Mouse (Mus musculus): ENCODE measurements around the gene Etaa1.
"Not testable (repeated sequence)": the region's sequence is repeated elsewhere in the genome, so short reads cannot be mapped to it uniquely, and the experiment has no call there.

Etaa1 gene

GRCm38 (mm10) chr11:17953231-17954134 is at the start of gene Etaa1:
Etaa1 (minus strand) TSS chr11:17953875.
- no peaks in the 10 kb centered on the region for H3K27me3 ChIP-seq (ENCODE audit: control insufficient read depth, insufficient read depth, low read length, poor library complexity, severe bottlenecking)
- H3K36me3 ChIP-seq (ENCODE audit: control insufficient read depth, insufficient read depth, low read length, poor library complexity, severe bottlenecking) = no peaks in the 10 kb centered on the region
- DNase-seq (ENCODE audit: low read depth, low spot score) = peak; percentile 94

GRCm38 (mm10) chr11:17994151-17994550 is 40.5 kb upstream of the Etaa1 start:
- Histone ChIP-seq H3K27me3 (ENCODE audit: control insufficient read depth, insufficient read depth, low read length, poor library complexity, severe bottlenecking) (no peaks in the 10 kb centered on the region), H3K36me3 (ENCODE audit: control insufficient read depth, insufficient read depth, low read length, poor library complexity, severe bottlenecking) (no peaks in the 10 kb centered on the region)
- no peak for DNase-seq (ENCODE audit: low read depth, low spot score)

- Histone ChIP-seq H3K27me3 (ENCODE audit: control insufficient read depth, insufficient read depth, low read length, poor library complexity, severe bottlenecking) (no peaks in the 10 kb centered on the region), H3K36me3 (ENCODE audit: control insufficient read depth, insufficient read depth, low read length, poor library complexity, severe bottlenecking) (no peaks in the 10 kb centered on the region)
- no peak for DNase-seq (ENCODE audit: low read depth, low spot score)
Observed at GRCm38 (mm10) chr11:17992311-17992710, 38.6 kb upstream of the Etaa1 start.

GRCm38 (mm10) chr11:17983331-17983730 is 29.7 kb upstream of the Etaa1 start:
- DNase-seq (ENCODE audit: low read depth, low spot score) = no peak
- H3K36me3 ChIP-seq (ENCODE audit: control insufficient read depth, insufficient read depth, low read length, poor library complexity, severe bottlenecking) = no peaks in the 10 kb centered on the region
- H3K27me3 ChIP-seq (ENCODE audit: control insufficient read depth, insufficient read depth, low read length, poor library complexity, severe bottlenecking) = no peaks in the 10 kb centered on the region

- H3K36me3 ChIP-seq (ENCODE audit: control insufficient read depth, insufficient read depth, low read length, poor library complexity, severe bottlenecking) = no peaks in the 10 kb centered on the region
- no peak for DNase-seq (ENCODE audit: low read depth, low spot score)
- no peaks in the 10 kb centered on the region for H3K27me3 ChIP-seq (ENCODE audit: control insufficient read depth, insufficient read depth, low read length, poor library complexity, severe bottlenecking)
Observed at GRCm38 (mm10) chr11:17981246-17981645, 27.6 kb upstream of the Etaa1 start.

GRCm38 (mm10) chr11:17975581-17975980 is 21.9 kb upstream of the Etaa1 start:
- H3K36me3 ChIP-seq (ENCODE audit: control insufficient read depth, insufficient read depth, low read length, poor library complexity, severe bottlenecking) = no peaks in the 10 kb centered on the region
- DNase-seq (ENCODE audit: low read depth, low spot score) = no peak
- H3K27me3 ChIP-seq (ENCODE audit: control insufficient read depth, insufficient read depth, low read length, poor library complexity, severe bottlenecking) = no peaks in the 10 kb centered on the region

- DNase-seq (ENCODE audit: low read depth, low spot score) = peak; percentile 19
- Histone ChIP-seq H3K36me3 (ENCODE audit: control insufficient read depth, insufficient read depth, low read length, poor library complexity, severe bottlenecking) (no peaks in the 10 kb centered on the region), H3K27me3 (ENCODE audit: control insufficient read depth, insufficient read depth, low read length, poor library complexity, severe bottlenecking) (no peaks in the 10 kb centered on the region)
Observed at GRCm38 (mm10) chr11:17952791-17953190, 884 bp downstream of the Etaa1 start.

- Histone ChIP-seq H3K36me3 (ENCODE audit: control insufficient read depth, insufficient read depth, low read length, poor library complexity, severe bottlenecking) (0 out of 2 replicates have a peak, but pooled peaks cover 1% of the 10 kb centered on the region), H3K27me3 (ENCODE audit: control insufficient read depth, insufficient read depth, low read length, poor library complexity, severe bottlenecking) (no peaks in the 10 kb centered on the region)
- DNase-seq (ENCODE audit: low read depth, low spot score) = no peak
Observed at GRCm38 (mm10) chr11:17951336-17951735, 2.3 kb downstream of the Etaa1 start.

- DNase-seq (ENCODE audit: low read depth, low spot score) = no peak
- Histone ChIP-seq H3K27me3 (ENCODE audit: control insufficient read depth, insufficient read depth, low read length, poor library complexity, severe bottlenecking) (no peaks in the 10 kb centered on the region), H3K36me3 (ENCODE audit: control insufficient read depth, insufficient read depth, low read length, poor library complexity, severe bottlenecking) (no peaks in the 10 kb centered on the region)
Observed at GRCm38 (mm10) chr11:17939168-17939567, 14.5 kb downstream of the Etaa1 start.

GRCm38 (mm10) chr11:17937931-17938330 is 15.7 kb downstream of the Etaa1 start:
- no peaks in the 10 kb centered on the region for H3K36me3 ChIP-seq (ENCODE audit: control insufficient read depth, insufficient read depth, low read length, poor library complexity, severe bottlenecking)
- no peaks in the 10 kb centered on the region for H3K27me3 ChIP-seq (ENCODE audit: control insufficient read depth, insufficient read depth, low read length, poor library complexity, severe bottlenecking)
- DNase-seq (ENCODE audit: low read depth, low spot score) = no peak

GRCm38 (mm10) chr11:17917905-17918304 is 35.8 kb downstream of the Etaa1 start:
- Histone ChIP-seq H3K36me3 (ENCODE audit: control insufficient read depth, insufficient read depth, low read length, poor library complexity, severe bottlenecking) (no peaks in the 10 kb centered on the region), H3K27me3 (ENCODE audit: control insufficient read depth, insufficient read depth, low read length, poor library complexity, severe bottlenecking) (no peaks in the 10 kb centered on the region)
- DNase-seq (ENCODE audit: low read depth, low spot score) = no peak

- no peak for DNase-seq (ENCODE audit: low read depth, low spot score)
- Histone ChIP-seq H3K27me3 (ENCODE audit: control insufficient read depth, insufficient read depth, low read length, poor library complexity, severe bottlenecking) (no peaks in the 10 kb centered on the region), H3K36me3 (ENCODE audit: control insufficient read depth, insufficient read depth, low read length, poor library complexity, severe bottlenecking) (no peaks in the 10 kb centered on the region)
Observed at GRCm38 (mm10) chr11:17917101-17917500, 36.6 kb downstream of the Etaa1 start.

- Histone ChIP-seq H3K27me3 (ENCODE audit: control insufficient read depth, insufficient read depth, low read length, poor library complexity, severe bottlenecking) (no peaks in the 10 kb centered on the region), H3K36me3 (ENCODE audit: control insufficient read depth, insufficient read depth, low read length, poor library complexity, severe bottlenecking) (no peaks in the 10 kb centered on the region)
- no peak for DNase-seq (ENCODE audit: low read depth, low spot score)
Observed at GRCm38 (mm10) chr11:17916486-17916885, 37.2 kb downstream of the Etaa1 start.

GRCm38 (mm10) chr11:17900996-17901395 is 52.7 kb downstream of the Etaa1 start:
- DNase-seq (ENCODE audit: low read depth, low spot score); H3K36me3 ChIP-seq (ENCODE audit: control insufficient read depth, insufficient read depth, low read length, poor library complexity, severe bottlenecking); H3K27me3 ChIP-seq (ENCODE audit: control insufficient read depth, insufficient read depth, low read length, poor library complexity, severe bottlenecking): not testable (repeated sequence)
